Mouse (Mus musculus): ENCODE results near the gene Opcml.

Gene Opcml

GRCm38 (mm10) chr9:28855826-28856225, 1065.3 kb downstream of the Opcml start:
- no peak for DNase-seq (ENCODE audit: extremely low read depth, insufficient read length, low spot score)

GRCm38 (mm10) chr9:28861983-28862382, 1071.4 kb downstream of the Opcml start:
- no peak for DNase-seq (ENCODE audit: extremely low read depth, insufficient read length, low spot score)

- no peak for DNase-seq (ENCODE audit: extremely low read depth, insufficient read length, low spot score)
These were observed 1076.7 kb downstream of the Opcml start for GRCm38 (mm10) chr9:28867256-28867655.

GRCm38 (mm10) chr9:28870478-28870877, 1079.9 kb downstream of the Opcml start:
- no peak for DNase-seq (ENCODE audit: extremely low read depth, insufficient read length, low spot score)

- no peak for DNase-seq (ENCODE audit: extremely low read depth, insufficient read length, low spot score)
These were observed 1092.0 kb downstream of the Opcml start for GRCm38 (mm10) chr9:28882566-28882965.

- DNase-seq (ENCODE audit: extremely low read depth, insufficient read length, low spot score) = no peak
These were observed 1101.0 kb downstream of the Opcml start for GRCm38 (mm10) chr9:28891611-28892010.

- no peak for DNase-seq (ENCODE audit: extremely low read depth, insufficient read length, low spot score)
These were observed 1112.7 kb downstream of the Opcml start for GRCm38 (mm10) chr9:28903291-28903690.

- no peak for DNase-seq (ENCODE audit: extremely low read depth, insufficient read length, low spot score)
These were observed 1119.2 kb downstream of the Opcml start for GRCm38 (mm10) chr9:28909738-28910137.

GRCm38 (mm10) chr9:28911571-28912185, 1121.1 kb downstream of the Opcml start:
- DNase-seq (ENCODE audit: extremely low read depth, insufficient read length, low spot score) = no peak

- DNase-seq (ENCODE audit: extremely low read depth, insufficient read length, low spot score) = no peak
These were observed 1141.5 kb downstream of the Opcml start for GRCm38 (mm10) chr9:28932069-28932468.

- DNase-seq (ENCODE audit: extremely low read depth, insufficient read length, low spot score) = no peak
These were observed 1146.6 kb downstream of the Opcml start for GRCm38 (mm10) chr9:28937163-28937562.

GRCm38 (mm10) chr9:28937980-28938379, 1147.4 kb downstream of the Opcml start:
- DNase-seq (ENCODE audit: extremely low read depth, insufficient read length, low spot score) = no peak

GRCm38 (mm10) chr9:28940901-28941300, 1150.3 kb downstream of the Opcml start:
- no peak for DNase-seq (ENCODE audit: extremely low read depth, insufficient read length, low spot score)

- no peak for DNase-seq (ENCODE audit: extremely low read depth, insufficient read length, low spot score)
These were observed 1178.9 kb downstream of the Opcml start for GRCm38 (mm10) chr9:28969455-28969854.
